Mouse (Mus musculus): ENCODE measurements around the gene Rfxap. TPM values are rescaled to one million over a fixed set of nuclear protein-coding genes. Genes with fewer than 3 reads are reported as not detected.
A peak's percentile ranks its signal among the peaks of the same experiment; 100 is the strongest.

Rfxap gene
- total RNA-seq (2015) (39.8 and 44.5 TPM in 2 replicates), total RNA-seq (2017) (50.5 and 51.6 TPM in 2 replicates)

- ATAC-seq (replicated peaks; ENCODE audit: poor library complexity): peak; percentile 77
These were observed at the start of gene Rfxap for GRCm38 (mm10) chr3:54807666-54808217. Gene Rfxap (minus strand): TSS chr3:54807791.

- no peak for ATAC-seq (replicated peaks; ENCODE audit: poor library complexity)
These were observed 27.8 kb upstream of the Rfxap start for GRCm38 (mm10) chr3:54835421-54835820.

- ATAC-seq (replicated peaks; ENCODE audit: poor library complexity): no peak
These were observed 24.9 kb upstream of the Rfxap start for GRCm38 (mm10) chr3:54832491-54832890.

- ATAC-seq (replicated peaks; ENCODE audit: poor library complexity): no peak
These were observed 14.9 kb upstream of the Rfxap start for GRCm38 (mm10) chr3:54822526-54822925.

- peak; percentile 83 for ATAC-seq (replicated peaks; ENCODE audit: poor library complexity)
These were observed 7.7 kb upstream of the Rfxap start for GRCm38 (mm10) chr3:54815292-54815691.

- ATAC-seq (replicated peaks; ENCODE audit: poor library complexity): peak; percentile 71
These were observed 7.0 kb upstream of the Rfxap start for GRCm38 (mm10) chr3:54814622-54815021.

- ATAC-seq (replicated peaks; ENCODE audit: poor library complexity): no peak
These were observed 5.9 kb upstream of the Rfxap start for GRCm38 (mm10) chr3:54813418-54813988.

GRCm38 (mm10) chr3:54811616-54812015 lies 4.0 kb upstream of the Rfxap start:
- no peak for ATAC-seq (replicated peaks; ENCODE audit: poor library complexity)

GRCm38 (mm10) chr3:54809111-54809510 lies 1.5 kb upstream of the Rfxap start:
- ATAC-seq (replicated peaks; ENCODE audit: poor library complexity): peak; percentile 47

- peak; percentile 14 for ATAC-seq (replicated peaks; ENCODE audit: poor library complexity)
These were observed 430 bp downstream of the Rfxap start for GRCm38 (mm10) chr3:54807061-54807661.

- no peak for ATAC-seq (replicated peaks; ENCODE audit: poor library complexity)
These were observed 3.9 kb downstream of the Rfxap start for GRCm38 (mm10) chr3:54803713-54804112.

GRCm38 (mm10) chr3:54797211-54797610 lies 10.4 kb downstream of the Rfxap start:
- ATAC-seq (replicated peaks; ENCODE audit: poor library complexity): peak; percentile 96

- ATAC-seq (replicated peaks; ENCODE audit: poor library complexity): no peak
These were observed 11.8 kb downstream of the Rfxap start for GRCm38 (mm10) chr3:54795806-54796205.

GRCm38 (mm10) chr3:54795379-54795778 lies 12.2 kb downstream of the Rfxap start:
- no peak for ATAC-seq (replicated peaks; ENCODE audit: poor library complexity)

- no peak for ATAC-seq (replicated peaks; ENCODE audit: poor library complexity)
These were observed 13.8 kb downstream of the Rfxap start for GRCm38 (mm10) chr3:54793762-54794161.

- ATAC-seq (replicated peaks; ENCODE audit: poor library complexity): no peak
These were observed 15.5 kb downstream of the Rfxap start for GRCm38 (mm10) chr3:54791822-54792677.

GRCm38 (mm10) chr3:54790601-54791000 lies 17.0 kb downstream of the Rfxap start:
- ATAC-seq (replicated peaks; ENCODE audit: poor library complexity): no peak

- peak; percentile 52 for ATAC-seq (replicated peaks; ENCODE audit: poor library complexity)
These were observed 31.5 kb downstream of the Rfxap start for GRCm38 (mm10) chr3:54775989-54776631.

GRCm38 (mm10) chr3:54773613-54774012 lies 34.0 kb downstream of the Rfxap start:
- no peak for ATAC-seq (replicated peaks; ENCODE audit: poor library complexity)

- ATAC-seq (replicated peaks; ENCODE audit: poor library complexity): no peak
These were observed 38.0 kb downstream of the Rfxap start for GRCm38 (mm10) chr3:54769349-54770275.

Measured in megakaryocyte progenitor cell, adult 5-6 weeks (primary cell).